Mouse (Mus musculus): ENCODE results near the gene Hs2st1. TPM values are rescaled to one million over a fixed set of nuclear protein-coding genes. Genes with fewer than 3 reads are reported as not detected.
"Not testable (repeated sequence)": the region's sequence is repeated elsewhere in the genome, so short reads cannot be mapped to it uniquely, and the experiment has no call there.

Gene Hs2st1
- 10 to 100 TPM in 1 of 2 experiments, 1 to 10 TPM in 1; 8.8 to 11.2 TPM for total RNA-seq (2021)

DNA sequence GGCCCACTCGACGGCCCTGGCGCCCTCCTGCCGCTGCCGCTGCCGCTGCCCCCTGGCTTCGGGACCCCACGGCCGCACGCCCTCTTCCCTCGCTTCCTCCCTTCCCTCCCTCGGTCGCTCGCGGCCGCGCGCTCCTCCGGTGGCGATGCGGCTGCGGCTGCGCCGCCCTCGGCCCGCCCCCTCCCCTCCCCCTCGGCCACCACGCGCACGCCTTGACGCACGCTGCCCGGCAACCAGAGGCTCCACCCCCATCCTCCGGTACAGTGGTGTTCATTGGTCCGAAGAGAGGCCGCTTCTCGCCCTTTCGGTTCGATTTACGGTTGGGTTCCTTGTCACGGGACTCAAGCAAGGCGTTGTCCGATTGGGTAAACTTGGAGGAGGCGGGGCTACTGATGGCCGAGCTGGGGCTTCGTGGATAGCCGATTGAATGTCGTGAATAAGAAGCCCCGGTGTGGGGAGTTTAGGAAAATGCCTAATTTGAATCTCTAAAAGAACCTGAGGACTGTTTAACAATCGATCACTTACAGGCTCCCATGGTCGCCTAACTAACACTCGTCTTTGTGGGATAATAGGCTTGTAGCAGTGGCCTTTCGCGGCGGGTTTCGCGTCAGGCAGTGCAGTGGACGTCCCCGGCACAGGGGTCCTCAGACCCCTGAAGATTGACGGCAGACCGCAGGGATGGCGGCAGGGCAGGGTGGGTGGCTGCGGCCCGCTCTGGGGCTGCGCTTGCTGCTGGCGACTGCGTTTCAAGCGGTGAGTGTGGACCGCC lies at the start of gene Hs2st1, which contains the start of gene Selenof:
Gene Hs2st1 (minus strand): TSS at position 135 of the 769 bp plus-strand sequence.
Gene Selenof (plus strand): TSS at position 258 of the 769 bp plus-strand sequence.
- intact Hi-C loops (cut with DNase I): loop anchor here (2.0 to 5.0 kb wide), 2 partner anchors 47 to 368 kb away; no protein-coding TSS in a partner anchor
- DNase-seq: peak; percentile 92 to 96

- intact Hi-C loops (cut with DNase I): loop anchor here (1.0 to 5.0 kb wide), 5 partner anchors 25 to 164 kb away; partner anchors contain the start of genes Hs2st1, Selenof and Sh3glb1
Measured at GRCm38 (mm10) chr3:144617633-144618180, 47.7 kb upstream of the Hs2st1 start.

DNA sequence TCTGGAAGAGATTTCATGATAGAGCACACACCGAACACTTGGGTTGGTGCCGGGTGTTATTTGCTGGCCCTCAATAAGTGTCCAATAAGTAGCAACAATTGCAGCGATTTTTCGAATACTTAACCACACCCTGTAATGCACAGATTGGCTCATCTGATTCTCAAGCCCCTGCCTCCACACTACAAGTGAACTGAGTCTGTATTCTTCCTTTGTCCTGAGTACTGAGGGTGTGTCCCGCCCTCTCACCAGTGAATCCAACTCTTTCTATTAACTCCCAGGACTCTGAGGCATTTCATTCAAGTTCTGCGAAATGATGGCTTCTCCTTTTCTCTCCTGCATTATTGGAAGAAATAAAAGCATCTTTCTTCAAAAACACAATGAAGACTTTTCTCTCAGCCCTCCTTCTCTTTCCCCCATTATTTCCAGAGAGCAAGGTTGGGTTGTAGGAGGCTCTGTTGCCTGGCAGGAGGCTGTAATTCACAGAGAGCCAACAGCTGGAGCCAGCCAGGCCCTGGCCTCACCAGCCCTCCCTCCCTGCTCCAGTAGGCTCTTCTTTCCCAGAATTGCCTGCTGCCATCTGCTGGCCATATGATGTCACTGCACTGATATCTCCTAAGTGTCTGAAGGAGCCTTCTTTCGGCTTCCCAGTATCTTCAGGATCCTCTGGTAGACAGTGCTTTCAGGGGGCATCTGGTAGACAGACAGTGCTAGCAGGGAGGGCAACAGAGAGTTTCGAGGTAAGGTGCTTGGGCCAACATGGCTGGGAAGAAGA lies 46.9 kb upstream of the Hs2st1 start:
- DNase-seq: peak; percentile 84 to 87
- intact Hi-C loops (cut with DNase I): loop anchor here (1.0 to 5.0 kb wide), 5 partner anchors 26 to 164 kb away; partner anchors contain the start of genes Hs2st1, Selenof and Sh3glb1

More at GRCm38 (mm10) chr3:144617633-144618180, 47.7 kb upstream of the Hs2st1 start:
- peak in 1 of 2 experiments; percentile 37 for DNase-seq

- intact Hi-C loops (cut with DNase I): loop anchor here (5.0 kb wide), 1 partner anchor 107 kb away; the partner anchor contains the start of gene Sh3glb1
- no peak for DNase-seq
Measured at GRCm38 (mm10) chr3:144615459-144615858, 45.5 kb upstream of the Hs2st1 start.

DNA sequence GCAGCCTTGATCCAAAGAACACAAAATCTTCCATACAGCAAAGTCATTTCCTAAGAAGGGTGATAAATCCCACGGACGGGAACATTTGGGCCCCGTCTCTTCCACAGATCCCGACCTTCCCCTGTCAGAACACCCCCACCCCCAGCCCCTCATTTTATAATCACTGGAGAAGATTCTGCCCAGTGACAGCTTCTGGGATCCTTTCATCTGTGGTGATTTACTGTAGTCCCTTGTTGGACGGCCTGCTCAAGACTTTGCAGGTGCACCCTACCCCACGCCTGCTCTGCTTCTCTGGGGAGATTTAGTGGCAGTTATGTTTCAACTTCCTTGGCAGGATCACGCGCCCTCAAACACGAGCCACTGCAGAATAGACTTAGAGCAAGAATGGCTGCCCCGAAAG lies 44.7 kb upstream of the Hs2st1 start:
- DNase-seq: no peak
- intact Hi-C loops (cut with DNase I): loop anchor here (5.0 kb wide), 1 partner anchor 108 kb away; the partner anchor contains the start of gene Sh3glb1

- intact Hi-C loops (cut with DNase I): no loop called here
- no peak for DNase-seq
Measured at GRCm38 (mm10) chr3:144614277-144614676, 44.3 kb upstream of the Hs2st1 start.

GRCm38 (mm10) chr3:144612382-144612781 lies 42.4 kb upstream of the Hs2st1 start:
- intact Hi-C loops (cut with DNase I): no loop called here

GRCm38 (mm10) chr3:144611626-144612271 lies 41.8 kb upstream of the Hs2st1 start:
- DNase-seq: peak; percentile 20 to 22
- intact Hi-C loops (cut with DNase I): no loop called here

More at GRCm38 (mm10) chr3:144612382-144612781, 42.4 kb upstream of the Hs2st1 start:
- DNase-seq: no peak

- DNase-seq: no peak
- intact Hi-C loops (cut with DNase I): no loop called here
Measured at GRCm38 (mm10) chr3:144610759-144611158, 40.8 kb upstream of the Hs2st1 start.

DNA sequence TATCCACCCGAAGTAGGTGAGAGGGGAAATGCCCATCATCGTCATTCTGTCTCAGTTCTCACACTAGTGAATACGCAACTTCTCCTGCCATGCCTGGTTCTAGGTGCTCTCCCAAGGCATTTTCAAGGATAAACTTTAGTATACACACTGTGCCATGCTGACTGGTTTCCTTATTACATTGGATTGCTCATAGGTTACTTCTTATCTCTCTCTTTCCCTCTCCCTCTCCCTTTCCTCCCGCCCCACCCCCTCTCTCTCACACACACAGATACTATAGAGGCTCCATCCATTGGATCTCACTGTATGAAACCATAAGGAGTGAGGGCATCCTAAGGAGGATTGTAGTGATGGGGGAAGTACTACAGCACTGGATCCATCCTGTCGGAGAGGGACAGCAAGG lies 38.1 kb upstream of the Hs2st1 start:
- intact Hi-C loops (cut with DNase I): no loop called here
- no peak for DNase-seq

DNA sequence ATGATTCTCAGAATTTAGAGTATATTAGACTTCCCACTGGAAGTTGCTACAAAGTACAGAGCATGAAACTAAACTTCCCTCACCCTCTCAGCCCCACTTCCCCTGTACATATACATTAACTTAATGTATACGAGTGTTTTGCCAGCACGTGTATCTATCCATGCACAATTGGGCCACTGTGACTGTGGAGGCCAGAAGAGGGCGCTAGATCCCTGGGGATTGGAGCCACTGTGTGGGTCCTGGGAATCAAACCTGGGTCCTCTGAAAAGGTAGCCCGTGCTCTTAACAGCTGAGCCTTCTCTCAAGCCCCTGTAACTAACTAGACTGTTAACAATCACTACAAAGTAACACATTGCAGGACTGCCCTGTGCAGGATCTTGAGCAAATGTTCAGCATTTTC lies 36.5 kb upstream of the Hs2st1 start:
- no peak for DNase-seq
- intact Hi-C loops (cut with DNase I): no loop called here

DNA sequence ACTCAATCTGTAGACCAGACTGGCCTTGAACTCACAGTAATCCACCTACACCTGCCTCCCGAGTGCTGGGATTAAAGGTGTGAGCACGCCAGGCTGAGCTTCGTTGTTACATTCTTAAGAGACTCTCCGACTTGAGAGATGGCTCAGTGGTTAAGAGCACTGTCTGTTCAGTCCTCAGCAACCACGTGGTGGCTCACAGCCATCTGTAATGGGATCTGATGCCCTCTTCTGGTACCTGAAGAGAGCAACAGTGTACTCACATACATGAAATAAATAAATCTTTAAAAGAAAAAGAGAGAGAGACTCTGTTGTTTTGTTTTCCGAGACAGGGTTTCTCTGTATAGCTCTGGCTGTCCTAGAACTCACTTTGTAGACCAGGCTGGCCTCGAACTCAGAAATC lies 35.8 kb upstream of the Hs2st1 start:
- intact Hi-C loops (cut with DNase I): loop anchor here (2.0 kb wide), 1 partner anchor 15 kb away; no protein-coding TSS in a partner anchor

GRCm38 (mm10) chr3:144604205-144604604 lies 34.2 kb upstream of the Hs2st1 start:
- intact Hi-C loops (cut with DNase I): loop anchor here (2.0 kb wide), 1 partner anchor 13 kb away; no protein-coding TSS in a partner anchor

More for the DNA sequence above, 35.8 kb upstream of the Hs2st1 start:
- not testable (repeated sequence) for DNase-seq

GRCm38 (mm10) chr3:144603558-144603957 lies 33.6 kb upstream of the Hs2st1 start:
- no peak for DNase-seq
- intact Hi-C loops (cut with DNase I): no loop called here

More at GRCm38 (mm10) chr3:144604205-144604604, 34.2 kb upstream of the Hs2st1 start:
- no peak for DNase-seq

GRCm38 (mm10) chr3:144602819-144603218 lies 32.8 kb upstream of the Hs2st1 start:
- intact Hi-C loops (cut with DNase I): no loop called here
- DNase-seq: no peak

DNA sequence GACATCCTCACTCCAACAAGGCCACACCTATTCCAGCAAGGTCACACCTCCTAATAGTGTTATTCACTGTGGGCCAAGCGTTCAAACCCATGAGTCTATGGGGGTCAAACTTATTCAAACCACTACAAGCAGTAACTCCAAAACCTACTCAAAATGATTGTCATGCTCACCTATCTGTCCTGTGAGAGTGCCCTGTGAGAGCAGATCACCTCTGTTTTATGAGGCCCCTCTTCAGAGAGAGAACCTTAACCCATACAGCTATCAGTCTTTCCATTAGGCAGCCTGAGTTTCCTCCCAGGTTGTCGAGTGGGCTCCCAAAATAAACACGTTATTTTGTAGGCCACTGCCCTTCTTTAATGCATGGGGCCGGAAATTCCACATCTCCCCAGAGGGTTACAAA lies 32.4 kb upstream of the Hs2st1 start:
- intact Hi-C loops (cut with DNase I): no loop called here

GRCm38 (mm10) chr3:144597790-144598467 lies 27.9 kb upstream of the Hs2st1 start:
- DNase-seq: no peak
- intact Hi-C loops (cut with DNase I): no loop called here

More for the DNA sequence above, 32.4 kb upstream of the Hs2st1 start:
- no peak for DNase-seq

GRCm38 (mm10) chr3:144597121-144597520 lies 27.1 kb upstream of the Hs2st1 start:
- DNase-seq: no peak
- intact Hi-C loops (cut with DNase I): no loop called here

All from heart, postnatal 36 days (tissue).